Mouse (Mus musculus) bone marrow, adult 2 months (tissue): ENCODE measurements around the gene Hoxc6. TPM values are rescaled to one million over a fixed set of nuclear protein-coding genes. Genes with fewer than 3 reads are reported as not detected.

Source experiments
- H3K27ac ChIP-seq: fragments of 200-500 bp; 2 replicates; pipeline ENCODE4 v1.5.1; 2012; ENCODE audit warnings: low read depth, mild to moderate bottlenecking, control low read depth, inconsistent platforms, low read length; ENCODE audit not compliant: control insufficient read depth, poor library complexity, insufficient read depth
- H3K4me1 ChIP-seq: fragments of 200-500 bp; 2 replicates; pipeline ENCODE4 v1.6.1; 2011; ENCODE audit warnings: low read length; ENCODE audit not compliant: control insufficient read depth, insufficient read depth
- H3K4me3 ChIP-seq: fragments of 200-500 bp; replicated peaks from 2 replicates; pipeline ENCODE3; 2011; ENCODE audit warnings: mild to moderate bottlenecking, low read depth, low read length, control low read depth; ENCODE audit not compliant: control insufficient read depth
- CTCF ChIP-seq: fragments of 200-500 bp; IDR thresholded peaks from 2 replicates; pipeline ENCODE4 v1.5.1; 2011; ENCODE audit warnings: low read length, control low read depth; ENCODE audit not compliant: control insufficient read depth, insufficient read depth
- POLR2A ChIP-seq: fragments of 200-500 bp; IDR thresholded peaks from 2 replicates; pipeline ENCODE4 v1.6.1; 2011; ENCODE audit warnings: low read depth, mild to moderate bottlenecking, control low read depth, low read length, borderline replicate concordance; ENCODE audit not compliant: control insufficient read depth
- WGBS: fragments of 180-500 bp; shearing (Covaris S2); methylation state at CpG from one replicate; pipeline ENCODE4 v1.1.7; 2018; 5-methylcytosine and 5-hydroxymethylcytosine counted together
- polyA plus RNA-seq: library from polyadenylated mRNA; stranded (reverse); fragments of >200 nt; gene quantifications from 2 replicates; pipeline ENCODE4 v1.2.4, GENCODE M21; 2011; ENCODE audit warnings: low replicate concordance; ENCODE audit not compliant: missing spikeins, insufficient read depth, insufficient read length

Hoxc6 gene
- polyA plus RNA-seq, 1 experiment = 2.4 TPM

DNA sequence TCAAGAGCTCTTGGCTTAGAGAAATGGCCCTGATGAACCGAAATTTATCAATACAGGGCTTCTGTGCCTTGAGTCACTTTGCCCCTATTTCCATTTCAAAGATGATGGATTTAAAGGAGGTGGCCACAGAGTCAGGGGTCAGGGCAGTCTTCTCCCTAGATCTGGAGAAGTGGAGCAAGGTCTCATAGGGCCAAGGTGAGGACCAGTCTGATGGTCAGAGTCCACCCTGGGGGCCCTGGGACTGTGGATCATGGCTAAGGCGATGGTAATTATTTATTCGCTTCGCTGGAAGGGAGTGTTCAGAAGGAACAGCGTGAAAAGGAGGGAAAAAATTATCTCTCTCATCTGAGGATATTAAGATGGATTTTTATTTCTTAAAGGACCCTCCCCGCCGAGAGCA, 23.0 kb upstream of the Hoxc6 start:
- TF ChIP-seq POLR2A = no peak
- no peak for TF ChIP-seq CTCF

DNA sequence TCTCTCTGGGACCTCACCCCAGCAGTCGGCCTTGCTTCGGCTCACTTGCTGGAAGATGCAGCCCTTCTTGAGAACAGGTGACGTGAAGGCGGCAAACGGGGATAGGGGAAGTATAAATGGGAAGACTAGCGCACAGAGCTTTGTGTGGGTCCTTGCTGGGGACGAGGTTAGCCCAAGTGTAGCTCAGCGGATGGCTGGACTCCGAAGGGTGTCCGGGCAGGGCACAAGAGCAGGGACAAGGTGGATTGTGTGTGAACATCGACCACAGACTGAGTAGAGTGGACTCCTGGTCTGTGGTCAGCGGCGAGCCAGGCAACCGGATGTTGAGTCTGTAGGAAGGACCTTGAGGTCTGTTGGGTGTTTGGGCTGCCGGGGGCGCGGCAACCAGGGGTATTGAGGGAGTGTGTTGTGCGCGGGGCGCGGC, 22.4 kb upstream of the Hoxc6 start:
- 4% methylated on average over 21 of the region's 21 CpGs for WGBS
- TF ChIP-seq CTCF = no peak
- no peak for TF ChIP-seq POLR2A
- no peak overlapping the region for H3K4me3 ChIP-seq
- H3K4me1 ChIP-seq = no peaks in the 10 kb centered on the region
- H3K27ac ChIP-seq = no peak overlapping the region

More for the DNA sequence above, 23.0 kb upstream of the Hoxc6 start:
- Histone ChIP-seq H3K27ac (no peak overlapping the region), H3K4me3 (no peak overlapping the region), H3K4me1 (no peaks in the 10 kb centered on the region)
- 17% methylated on average over 7 of the region's 7 CpGs for WGBS

DNA sequence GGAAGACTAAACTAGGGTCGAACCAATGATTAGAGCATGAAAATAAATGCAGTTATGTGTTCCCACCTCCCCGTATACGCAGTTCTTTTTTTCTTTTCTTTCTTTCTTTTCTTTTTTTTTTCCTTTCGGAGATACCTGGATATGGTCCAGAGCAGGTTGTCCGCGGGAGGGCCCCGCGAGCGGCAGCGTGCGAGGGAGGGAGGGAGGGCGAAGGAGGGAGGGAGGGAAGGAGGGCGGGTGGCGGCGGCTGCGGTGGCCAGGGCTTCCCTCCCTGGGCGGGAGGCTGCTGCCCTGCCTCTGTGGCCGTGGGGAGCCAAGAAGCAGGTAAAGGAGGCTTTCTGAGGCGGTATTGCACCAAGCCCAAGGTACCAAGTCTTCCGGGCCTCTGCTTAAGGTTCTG, 21.9 kb upstream of the Hoxc6 start, which contains the start of gene Hoxc9:
Gene Hoxc9, plus strand, starts transcription at position 269 of the 400 bp plus-strand sequence.
- no peak within 1 kb of the TSS for H3K4me3 ChIP-seq
- no peak within 1 kb of the TSS for H3K27ac ChIP-seq
- no peaks in the 10 kb centered on the region for H3K4me1 ChIP-seq
- WGBS = 3% methylated on average over 12 of the region's 20 CpGs
- no peak for TF ChIP-seq POLR2A
- no peak for TF ChIP-seq CTCF

DNA sequence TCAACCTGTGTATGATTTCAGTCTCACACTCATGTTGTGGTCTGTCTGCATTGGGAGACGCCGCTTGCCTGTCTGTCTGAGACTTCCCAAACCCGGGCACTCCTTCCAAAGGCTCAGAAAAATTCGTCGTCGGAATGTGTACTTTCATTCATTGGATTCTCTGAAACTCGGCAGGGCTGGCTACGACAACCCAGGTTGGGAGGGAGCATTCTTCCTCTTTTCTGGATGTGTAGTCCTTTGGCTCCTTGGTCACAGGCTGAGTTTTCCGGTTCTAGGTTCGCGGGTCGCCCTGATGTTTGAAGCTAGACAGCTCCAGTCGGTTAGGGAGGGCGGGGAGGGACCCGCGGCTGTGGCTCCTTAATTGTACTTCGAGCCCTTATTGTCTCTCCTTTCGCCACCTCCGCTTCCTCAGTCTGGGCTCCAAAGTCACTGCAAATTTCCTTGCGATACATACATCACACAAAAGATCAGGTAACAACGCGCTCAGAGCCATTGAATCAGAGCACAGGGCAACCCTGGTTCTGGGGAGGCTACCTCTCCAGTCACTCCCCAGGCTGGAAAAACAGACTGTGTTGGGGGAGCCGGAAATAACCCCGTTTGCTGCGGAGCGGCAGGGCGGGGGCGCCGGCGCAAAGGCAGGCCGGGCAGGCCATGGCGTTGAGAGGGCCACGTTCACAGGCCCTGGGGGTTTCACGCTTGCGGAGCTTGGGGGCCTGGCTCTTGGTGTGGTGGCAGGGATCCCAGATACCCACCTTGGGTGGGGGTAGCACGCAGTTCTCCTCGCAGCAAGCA, 21.2 kb upstream of the Hoxc6 start:
- TF ChIP-seq CTCF (no peak), POLR2A (no peak)
- under 1% methylated on average over 37 of the region's 37 CpGs for WGBS
- Histone ChIP-seq H3K27ac (no peak overlapping the region), H3K4me1 (no peaks in the 10 kb centered on the region), H3K4me3 (no peak overlapping the region)

DNA sequence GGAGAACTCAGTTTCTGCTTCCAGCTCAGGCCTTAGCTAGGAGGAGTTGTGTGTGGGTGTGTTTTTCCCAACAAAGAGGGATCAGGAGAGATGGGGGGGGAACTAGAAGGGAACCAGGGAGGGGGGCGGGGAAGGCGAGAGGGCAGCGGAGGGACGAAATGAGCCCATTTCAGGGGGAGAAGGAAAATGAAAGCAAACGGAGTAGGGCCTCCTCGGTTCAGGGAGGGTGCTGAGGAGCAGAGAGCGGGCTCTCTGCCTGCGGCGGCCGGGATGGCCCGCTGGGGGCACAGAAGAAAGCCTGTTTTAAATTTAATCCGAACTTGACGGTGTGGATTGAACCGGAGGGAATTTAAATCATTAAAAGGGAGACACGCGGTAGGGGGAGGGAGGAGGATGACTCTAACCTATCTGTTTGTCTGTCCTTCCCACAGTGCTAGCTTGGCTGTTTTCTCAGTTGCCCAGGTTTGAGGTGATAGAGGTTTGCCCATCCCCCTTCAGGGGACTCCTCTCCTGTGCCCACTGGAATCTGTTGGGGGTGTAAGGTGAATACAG, 20.6 kb upstream of the Hoxc6 start:
- TF ChIP-seq POLR2A (no peak), CTCF (no peak)
- Histone ChIP-seq H3K4me3 (no peak overlapping the region), H3K27ac (no peak overlapping the region), H3K4me1 (no peaks in the 10 kb centered on the region)
- 12% methylated on average over 16 of the region's 16 CpGs for WGBS

DNA sequence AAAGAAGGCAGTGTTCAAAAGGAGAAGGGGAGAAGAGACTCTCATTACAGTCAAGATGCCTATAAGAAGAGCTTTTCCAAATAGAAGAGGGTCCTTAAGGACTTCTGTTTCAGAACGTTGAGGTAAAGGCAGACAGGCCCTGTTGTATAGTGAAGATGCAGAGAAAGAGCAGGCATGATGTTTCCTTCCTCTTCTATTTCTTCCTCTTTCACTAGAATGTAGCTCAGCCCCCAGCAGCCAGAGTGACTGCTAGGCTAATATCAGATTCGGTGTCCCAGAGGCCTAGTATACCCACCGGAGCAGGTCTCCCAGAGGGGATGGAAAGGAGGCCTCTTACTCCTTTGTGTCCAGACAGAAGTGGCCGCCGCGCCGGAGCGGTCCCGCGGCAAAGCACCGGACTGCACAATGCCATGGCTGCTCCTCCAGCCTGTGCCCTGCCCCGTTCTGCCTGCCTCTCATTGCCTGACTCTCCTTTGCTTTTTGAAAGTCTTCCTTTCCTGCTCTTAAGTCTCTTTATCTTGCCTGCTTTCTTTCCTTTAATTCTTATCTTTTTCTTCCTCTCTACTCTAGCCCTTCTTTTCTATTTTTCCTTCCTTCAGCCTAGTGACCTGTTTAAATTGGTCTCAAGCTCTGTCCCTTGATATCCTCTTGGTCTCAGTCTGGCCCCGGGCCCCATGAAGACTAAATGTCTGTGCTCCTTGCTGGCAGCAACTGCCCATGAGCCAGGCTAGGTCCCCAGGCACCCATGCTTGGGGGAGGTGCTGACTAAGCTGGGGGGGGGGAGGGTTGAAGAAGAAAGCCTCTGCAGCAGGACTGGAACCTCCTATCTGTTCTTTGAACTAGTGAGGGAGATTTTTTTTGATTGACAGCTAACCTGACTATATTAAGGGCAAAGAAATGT, 19.2 kb upstream of the Hoxc6 start:
- no peak overlapping the region for H3K27ac ChIP-seq
- WGBS = 5% methylated on average over 13 of the region's 13 CpGs
- TF ChIP-seq POLR2A (no peak), CTCF (no peak)
- no peaks in the 10 kb centered on the region for H3K4me1 ChIP-seq
- H3K4me3 ChIP-seq = no peak overlapping the region

DNA sequence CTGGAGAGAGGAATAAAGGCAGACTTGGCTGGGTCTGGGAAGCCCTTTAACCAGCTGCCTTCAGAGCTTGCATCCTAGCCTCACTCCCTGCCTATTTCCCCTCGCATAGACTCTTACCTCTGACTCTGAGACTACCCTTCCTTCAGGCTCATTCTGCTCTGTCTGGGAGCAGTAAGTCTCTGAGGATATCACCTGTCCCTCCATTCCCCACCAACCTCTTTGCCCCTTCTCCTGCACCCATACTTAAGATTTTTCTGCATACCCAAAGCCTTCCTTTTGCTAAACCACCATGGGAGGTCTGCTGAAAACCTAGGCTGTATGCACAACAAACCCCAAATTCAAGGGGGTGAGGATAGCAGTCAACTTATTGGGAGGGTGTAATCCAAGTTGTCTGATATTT, 18.1 kb upstream of the Hoxc6 start:
- Histone ChIP-seq H3K27ac (no peak overlapping the region), H3K4me1 (no peaks in the 10 kb centered on the region), H3K4me3 (no peak overlapping the region)
- 11% methylated on average over 1 of the region's 1 CpGs for WGBS
- TF ChIP-seq POLR2A (no peak), CTCF (no peak)

DNA sequence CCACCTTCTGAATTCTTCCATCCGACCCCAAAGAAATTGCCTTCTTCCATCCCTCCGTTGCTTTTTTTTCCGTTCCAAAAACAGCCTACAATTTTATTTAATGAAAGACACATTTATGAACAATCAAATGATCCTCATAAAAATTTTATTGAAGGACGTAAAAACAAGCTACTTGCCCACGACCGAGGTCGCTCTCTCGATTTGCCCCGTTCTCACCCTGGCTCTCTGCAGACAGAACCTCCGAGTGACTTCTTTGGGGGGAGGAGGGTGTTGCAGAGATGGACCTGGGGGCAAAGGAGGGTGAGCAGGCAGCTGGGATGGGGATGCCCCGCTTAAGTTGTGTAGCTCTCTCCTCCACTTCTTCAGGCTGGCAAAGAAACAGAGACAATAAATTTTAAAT, 17.7 kb upstream of the Hoxc6 start:
- WGBS = 14% methylated on average over 11 of the region's 11 CpGs
- H3K4me3 ChIP-seq = no peak overlapping the region
- TF ChIP-seq POLR2A = no peak
- TF ChIP-seq CTCF = no peak
- no peak overlapping the region for H3K27ac ChIP-seq
- H3K4me1 ChIP-seq = no peaks in the 10 kb centered on the region
